Mouse (Mus musculus) bone marrow, adult 2 months (tissue): ENCODE data around the gene Cdk17. TPM values are rescaled to one million over a fixed set of nuclear protein-coding genes. Genes with fewer than 3 reads are reported as not detected.

Experiments used
- H3K27ac ChIP-seq: fragments of 200-500 bp; 2 replicates; pipeline ENCODE4 v1.5.1; 2012; ENCODE audit warnings: low read depth, mild to moderate bottlenecking, control low read depth, inconsistent platforms, low read length; ENCODE audit not compliant: control insufficient read depth, poor library complexity, insufficient read depth
- H3K4me1 ChIP-seq: fragments of 200-500 bp; 2 replicates; pipeline ENCODE4 v1.6.1; 2011; ENCODE audit warnings: low read length; ENCODE audit not compliant: control insufficient read depth, insufficient read depth
- H3K4me3 ChIP-seq: fragments of 200-500 bp; replicated peaks from 2 replicates; pipeline ENCODE3; 2011; ENCODE audit warnings: mild to moderate bottlenecking, low read depth, low read length, control low read depth; ENCODE audit not compliant: control insufficient read depth
- CTCF ChIP-seq: fragments of 200-500 bp; IDR thresholded peaks from 2 replicates; pipeline ENCODE4 v1.5.1; 2011; ENCODE audit warnings: low read length, control low read depth; ENCODE audit not compliant: control insufficient read depth, insufficient read depth
- POLR2A ChIP-seq: fragments of 200-500 bp; IDR thresholded peaks from 2 replicates; pipeline ENCODE4 v1.6.1; 2011; ENCODE audit warnings: low read depth, mild to moderate bottlenecking, control low read depth, low read length, borderline replicate concordance; ENCODE audit not compliant: control insufficient read depth
- WGBS: fragments of 180-500 bp; shearing (Covaris S2); methylation state at CpG from one replicate; pipeline ENCODE4 v1.1.7; 2018; 5-methylcytosine and 5-hydroxymethylcytosine counted together
- polyA plus RNA-seq: library from polyadenylated mRNA; stranded (reverse); fragments of >200 nt; gene quantifications from 2 replicates; pipeline ENCODE4 v1.2.4, GENCODE M21; 2011; ENCODE audit warnings: low replicate concordance; ENCODE audit not compliant: missing spikeins, insufficient read depth, insufficient read length

Gene Cdk17
- polyA plus RNA-seq, 1 experiment = 19.5 TPM

- H3K27ac ChIP-seq = no peak overlapping the region
- H3K4me1 ChIP-seq = no peaks in the 10 kb centered on the region
- TF ChIP-seq CTCF (no peak), POLR2A (no peak)
- H3K4me3 ChIP-seq = no peak overlapping the region
- 91% methylated on average over 8 of the region's 8 CpGs for WGBS
Measured at GRCm38 (mm10) chr10:93248416-93248815, 87.7 kb downstream of the Cdk17 start.

DNA sequence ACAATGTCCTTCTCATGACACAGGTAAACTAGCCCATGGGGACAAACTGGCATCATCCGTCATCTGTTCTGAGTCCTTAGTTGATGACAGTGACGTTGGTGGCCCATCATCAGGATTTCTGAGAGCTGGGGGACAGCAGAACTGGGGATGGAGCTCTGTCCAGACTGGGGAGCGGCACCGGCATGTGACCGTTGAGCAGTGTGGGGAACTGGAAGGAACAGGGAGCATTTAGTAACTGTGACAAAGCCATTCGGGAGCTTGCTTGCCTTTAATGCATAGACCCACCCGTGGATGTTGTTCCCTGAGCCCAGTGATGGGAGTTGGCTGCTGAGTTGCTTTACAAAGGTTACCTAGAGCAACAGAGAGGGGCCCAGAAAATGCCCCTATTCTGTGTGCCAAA is 89.2 kb downstream of the Cdk17 start:
- no peak overlapping the region for H3K4me3 ChIP-seq
- H3K4me1 ChIP-seq = no peaks in the 10 kb centered on the region
- WGBS = 82% methylated on average over 7 of the region's 7 CpGs
- H3K27ac ChIP-seq = no peak overlapping the region
- TF ChIP-seq CTCF (no peak), POLR2A (no peak)

GRCm38 (mm10) chr10:93250436-93251317 is 90.0 kb downstream of the Cdk17 start:
- Histone ChIP-seq H3K4me1 (no peaks in the 10 kb centered on the region), H3K27ac (no peak overlapping the region), H3K4me3 (no peak overlapping the region)
- WGBS = 86% methylated on average over 24 of the region's 24 CpGs
- TF ChIP-seq POLR2A (no peak), CTCF (no peak)

GRCm38 (mm10) chr10:93251426-93251825 is 90.8 kb downstream of the Cdk17 start:
- 87% methylated on average over 8 of the region's 8 CpGs for WGBS
- no peaks in the 10 kb centered on the region for H3K4me1 ChIP-seq

DNA sequence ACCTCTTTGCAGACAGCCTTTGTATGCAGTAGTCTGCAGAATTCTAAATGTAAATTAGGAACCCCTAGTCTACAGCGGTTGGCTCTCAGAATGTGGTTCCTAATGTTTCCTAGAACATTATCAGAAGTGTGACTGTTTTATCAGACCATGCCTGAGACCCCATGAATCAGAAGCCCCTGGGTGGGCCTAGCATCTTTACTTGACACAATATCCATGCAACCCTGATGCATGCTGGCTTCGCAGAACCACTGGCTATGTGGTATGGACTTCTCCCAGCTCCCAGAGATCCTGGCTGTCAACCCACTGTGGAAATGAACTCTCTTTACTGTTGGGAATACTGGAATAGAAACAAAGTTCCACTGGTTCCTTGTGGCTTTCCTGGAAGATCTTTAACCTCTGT is 92.0 kb downstream of the Cdk17 start:
- TF ChIP-seq POLR2A (no peak), CTCF (no peak)
- Histone ChIP-seq H3K27ac (no peak overlapping the region), H3K4me3 (no peak overlapping the region), H3K4me1 (no peaks in the 10 kb centered on the region; the same call in 1 of the 2 replicates)
- WGBS = 97% methylated on average over 2 of the region's 2 CpGs

More at GRCm38 (mm10) chr10:93251426-93251825, 90.8 kb downstream of the Cdk17 start:
- Histone ChIP-seq H3K4me3 (no peak overlapping the region), H3K27ac (no peak overlapping the region)
- TF ChIP-seq CTCF (no peak), POLR2A (no peak)

DNA sequence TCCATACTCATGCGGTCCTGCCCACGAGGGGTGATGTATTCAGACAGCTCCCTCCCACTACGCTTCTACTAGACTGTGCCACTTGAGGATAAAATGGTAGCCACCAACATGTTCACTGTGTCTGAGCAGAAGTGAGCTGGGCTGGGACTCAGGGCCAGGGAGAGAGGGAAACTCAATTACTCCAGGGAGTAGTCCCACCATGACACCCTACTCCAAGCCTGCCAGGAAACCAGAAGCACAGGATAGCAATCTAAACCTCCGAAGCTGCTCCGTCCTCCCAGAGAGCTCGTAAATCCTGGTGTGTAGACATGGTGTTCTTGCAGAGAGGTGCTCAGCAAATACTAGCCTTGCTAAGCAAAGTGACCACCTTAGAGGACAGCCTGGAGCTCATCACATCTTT is 92.5 kb downstream of the Cdk17 start:
- Histone ChIP-seq H3K4me3 (no peak overlapping the region), H3K27ac (no peak overlapping the region), H3K4me1 (no peaks in the 10 kb centered on the region; the same call in none of the 2 replicates)
- WGBS = 83% methylated on average over 6 of the region's 6 CpGs
- TF ChIP-seq POLR2A (no peak), CTCF (no peak)

DNA sequence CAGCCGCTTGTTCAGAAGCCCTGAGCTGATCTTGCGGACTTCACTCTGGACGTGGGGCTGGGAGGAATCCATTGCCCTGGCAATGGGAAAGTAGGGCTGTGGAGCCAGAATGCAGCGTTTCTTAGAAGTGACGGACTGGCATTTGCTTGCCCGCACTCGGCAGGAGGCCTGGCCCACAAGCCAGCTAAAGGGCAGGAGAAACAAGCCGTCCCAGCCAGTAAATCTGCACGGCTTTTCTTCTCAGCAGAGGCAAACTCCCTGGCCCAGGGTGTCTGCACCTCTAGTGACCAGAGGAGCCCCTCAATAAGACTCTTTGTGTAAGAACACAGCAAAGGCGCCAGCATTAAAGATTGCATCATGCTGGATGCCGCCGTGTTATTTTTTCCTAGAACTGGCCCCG is 94.6 kb downstream of the Cdk17 start:
- TF ChIP-seq POLR2A (no peak), CTCF (no peak)
- H3K4me3 ChIP-seq = no peak overlapping the region
- H3K4me1 ChIP-seq = no peaks in the 10 kb centered on the region; the same call in none of the 2 replicates
- H3K27ac ChIP-seq = no peak overlapping the region
- 75% methylated on average over 13 of the region's 13 CpGs for WGBS

DNA sequence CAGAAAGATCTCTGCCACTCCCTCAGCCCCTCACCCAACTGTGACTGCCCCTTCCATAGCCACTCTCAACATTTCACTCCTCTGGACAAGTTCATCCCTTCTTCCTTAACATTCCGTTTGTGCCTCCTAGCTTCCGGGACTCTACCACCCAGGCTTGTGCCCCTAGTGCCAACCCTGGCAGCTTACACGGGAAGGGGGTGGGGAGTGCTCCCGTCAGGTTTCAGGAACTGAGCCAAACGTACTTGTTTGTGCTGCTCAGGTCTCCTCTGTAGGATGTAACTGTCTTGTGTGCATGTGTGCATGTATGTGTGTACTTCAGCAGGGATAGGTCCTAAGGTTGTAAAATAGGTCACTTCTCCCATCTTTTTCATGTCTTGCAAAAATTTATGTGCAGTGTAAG is 99.2 kb downstream of the Cdk17 start:
- H3K4me3 ChIP-seq = no peak overlapping the region
- no peak overlapping the region for H3K27ac ChIP-seq
- no peak for TF ChIP-seq POLR2A
- TF ChIP-seq CTCF = no peak
- WGBS = 37% methylated on average over 5 of the region's 5 CpGs
- H3K4me1 ChIP-seq = peaks cover 5% of the 10 kb centered on the region
